Mouse (Mus musculus) heart, adult 11 months (tissue): ENCODE results near the gene Ube2t.

Experiments used
- DNase-seq: peaks from one replicate; pipeline ENCODE4 v3.0.0; 2022

Gene Ube2t

GRCm38 (mm10) chr1:134995954-134996353 lies 33.6 kb downstream of the Ube2t start:
- DNase-seq: peak; percentile 86

DNA sequence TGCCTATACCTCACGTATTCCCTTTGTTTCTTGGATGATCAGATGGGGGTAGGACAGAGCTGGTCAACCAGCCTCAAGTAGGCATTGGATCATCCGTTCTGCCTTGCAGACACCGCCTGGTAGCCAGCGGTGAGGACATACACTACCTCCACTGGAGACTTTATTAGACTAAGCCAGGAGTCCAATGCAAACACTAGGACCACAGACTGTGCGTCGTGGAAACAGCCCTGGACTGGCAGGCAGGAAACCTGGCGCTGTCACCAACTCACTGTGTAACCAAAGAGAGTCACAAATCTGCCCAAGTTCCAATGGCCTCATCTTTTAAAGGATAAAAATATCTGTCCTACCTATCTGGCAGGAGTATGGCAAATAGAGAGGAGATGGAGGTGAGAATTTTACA lies 34.1 kb downstream of the Ube2t start:
- peak; percentile 58 for DNase-seq

- peak; percentile 77 for DNase-seq
These were observed 35.2 kb downstream of the Ube2t start for GRCm38 (mm10) chr1:134997568-134997967.

GRCm38 (mm10) chr1:134998231-134998630 lies 35.9 kb downstream of the Ube2t start:
- peak; percentile 91 for DNase-seq

DNA sequence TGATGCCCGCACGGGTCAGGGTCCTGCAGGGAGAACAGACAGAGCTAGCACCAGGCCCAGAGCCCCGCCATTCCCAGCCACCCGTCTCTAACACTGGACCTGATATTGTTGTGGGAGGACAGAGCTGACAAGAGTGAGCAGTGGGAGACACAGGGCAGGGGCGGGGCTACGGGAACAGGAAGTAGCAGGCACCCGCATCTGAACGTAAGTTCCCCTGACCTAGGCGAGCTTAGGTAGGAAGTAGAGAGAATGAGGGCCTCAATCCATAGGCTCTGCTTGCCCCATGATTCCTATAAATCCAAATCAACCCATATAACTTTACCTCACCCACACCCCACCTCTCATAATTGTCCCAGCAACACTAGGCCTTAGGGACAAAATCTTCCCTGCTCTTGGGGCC lies 38.2 kb downstream of the Ube2t start:
- DNase-seq: peak; percentile 73

DNA sequence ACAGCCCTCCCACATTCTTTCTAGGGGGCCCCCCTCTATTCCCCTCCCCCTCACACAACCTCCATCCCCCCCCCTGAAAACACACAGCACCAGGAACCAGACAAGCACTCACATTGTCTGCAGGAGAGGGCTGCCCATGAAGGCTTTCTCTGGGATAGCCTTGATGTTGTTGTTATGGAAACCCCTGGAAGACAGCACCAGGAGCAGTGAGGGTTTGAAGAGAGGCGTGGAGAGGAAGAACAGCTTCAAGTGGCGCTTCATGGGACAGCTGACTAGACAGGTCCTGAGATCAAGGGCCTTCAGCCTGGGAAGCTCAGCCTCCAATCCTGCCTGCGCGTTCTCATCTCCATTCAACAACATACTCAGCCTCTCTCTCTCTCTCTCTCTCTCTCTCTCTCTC lies 41.0 kb downstream of the Ube2t start:
- peak; percentile 65 for DNase-seq

DNA sequence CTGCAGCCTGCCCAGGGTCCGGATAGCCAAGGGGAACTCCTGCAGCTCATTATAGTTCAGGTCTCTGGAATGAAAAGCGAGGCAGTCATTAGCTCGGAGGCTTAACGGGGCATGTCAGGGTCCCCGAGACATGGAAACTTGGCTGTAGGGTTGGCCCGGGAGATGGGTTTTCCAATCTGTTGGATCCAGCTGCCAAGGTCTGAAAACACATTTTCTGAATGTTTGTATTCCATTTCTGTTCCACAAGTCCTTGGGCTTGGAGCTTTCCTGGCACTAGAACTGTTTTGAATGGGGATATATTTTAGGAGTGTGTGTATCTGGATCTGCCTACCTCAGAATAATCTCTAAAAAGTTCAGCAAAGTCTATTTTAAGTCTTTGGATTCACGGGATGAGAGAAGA lies 43.3 kb downstream of the Ube2t start:
- DNase-seq: peak; percentile 96

GRCm38 (mm10) chr1:135009833-135010232 lies 47.5 kb downstream of the Ube2t start:
- peak; percentile 91 for DNase-seq

- no peak for DNase-seq
These were observed 49.5 kb downstream of the Ube2t start for GRCm38 (mm10) chr1:135011912-135012311.

DNA sequence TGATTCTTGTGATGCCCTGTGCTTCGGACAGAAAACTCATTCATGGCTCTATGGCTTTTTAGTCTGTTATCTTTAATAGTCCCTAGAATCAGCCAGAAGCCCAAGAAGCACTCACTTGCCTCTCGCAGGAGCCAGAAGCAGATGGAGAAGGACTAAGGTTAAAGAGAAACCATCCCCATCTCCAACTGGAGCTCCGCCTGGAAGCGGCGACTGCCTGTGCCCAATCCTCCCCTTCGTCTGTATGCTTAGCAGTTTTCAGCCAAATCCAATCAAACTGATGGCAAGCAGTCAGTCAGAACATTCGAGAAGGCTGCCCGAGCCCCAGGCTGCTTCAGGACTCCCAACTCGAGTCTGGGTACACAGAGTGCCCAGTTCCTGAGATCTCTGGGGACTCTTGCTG lies 50.1 kb downstream of the Ube2t start:
- no peak for DNase-seq

GRCm38 (mm10) chr1:135014921-135015445 lies 52.6 kb downstream of the Ube2t start:
- DNase-seq: no peak

- peak; percentile 81 for DNase-seq
These were observed 54.7 kb downstream of the Ube2t start for GRCm38 (mm10) chr1:135016907-135017655.

- peak; percentile 95 for DNase-seq
These were observed 55.3 kb downstream of the Ube2t start for GRCm38 (mm10) chr1:135017656-135018015.

DNA sequence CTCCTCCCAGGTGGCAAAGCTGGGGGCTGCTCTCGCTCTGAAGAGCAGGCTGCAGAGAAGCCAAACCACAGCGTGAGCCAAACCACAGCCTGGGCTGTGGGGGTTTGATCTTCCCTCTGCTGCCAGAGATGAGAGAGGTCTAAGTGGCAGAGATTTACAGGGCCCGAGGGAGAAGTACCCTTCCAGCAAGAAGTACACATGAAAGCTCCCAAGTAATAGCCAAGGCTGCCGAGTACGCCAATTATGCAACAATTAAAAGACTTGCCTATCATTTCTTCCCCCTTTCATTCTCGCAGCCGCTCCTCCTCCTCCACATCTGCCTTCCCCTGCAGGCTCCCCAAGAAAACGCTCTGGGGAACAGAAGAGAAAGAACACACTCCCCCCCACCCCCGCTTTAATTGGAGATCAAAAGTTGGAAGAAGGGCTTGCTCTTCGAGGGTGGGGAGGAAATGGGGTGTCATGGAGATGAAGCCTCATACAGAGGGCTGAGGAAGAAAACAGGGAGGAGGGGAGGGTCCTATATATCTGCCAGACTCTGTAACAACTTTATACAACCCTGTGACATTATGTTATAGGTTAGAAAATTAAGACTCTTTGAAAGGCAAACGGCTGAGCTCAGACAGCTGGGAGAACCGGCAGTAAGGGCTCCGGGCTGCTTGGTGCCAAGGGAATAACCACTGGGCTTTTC lies 56.9 kb downstream of the Ube2t start:
- DNase-seq: no peak

DNA sequence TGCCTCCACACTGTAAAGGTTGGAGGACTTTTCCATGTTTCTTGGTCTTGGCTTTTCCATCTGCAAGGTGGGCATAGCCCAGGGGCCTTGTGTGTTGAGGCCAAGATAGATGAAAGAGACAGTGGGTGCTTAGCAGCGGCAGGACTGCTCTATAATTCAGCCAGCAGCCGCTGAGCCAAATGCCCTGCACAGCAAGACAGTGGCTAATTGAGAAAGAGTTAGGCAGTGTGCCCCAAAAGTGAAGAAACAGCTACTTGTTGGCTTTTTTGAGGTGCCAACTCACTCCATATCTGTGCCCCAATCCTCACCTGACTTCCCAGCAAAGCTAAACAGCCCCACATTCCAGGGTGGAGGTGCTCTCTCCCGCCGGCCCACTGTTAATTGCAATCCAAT lies 57.4 kb downstream of the Ube2t start:
- DNase-seq: no peak

DNA sequence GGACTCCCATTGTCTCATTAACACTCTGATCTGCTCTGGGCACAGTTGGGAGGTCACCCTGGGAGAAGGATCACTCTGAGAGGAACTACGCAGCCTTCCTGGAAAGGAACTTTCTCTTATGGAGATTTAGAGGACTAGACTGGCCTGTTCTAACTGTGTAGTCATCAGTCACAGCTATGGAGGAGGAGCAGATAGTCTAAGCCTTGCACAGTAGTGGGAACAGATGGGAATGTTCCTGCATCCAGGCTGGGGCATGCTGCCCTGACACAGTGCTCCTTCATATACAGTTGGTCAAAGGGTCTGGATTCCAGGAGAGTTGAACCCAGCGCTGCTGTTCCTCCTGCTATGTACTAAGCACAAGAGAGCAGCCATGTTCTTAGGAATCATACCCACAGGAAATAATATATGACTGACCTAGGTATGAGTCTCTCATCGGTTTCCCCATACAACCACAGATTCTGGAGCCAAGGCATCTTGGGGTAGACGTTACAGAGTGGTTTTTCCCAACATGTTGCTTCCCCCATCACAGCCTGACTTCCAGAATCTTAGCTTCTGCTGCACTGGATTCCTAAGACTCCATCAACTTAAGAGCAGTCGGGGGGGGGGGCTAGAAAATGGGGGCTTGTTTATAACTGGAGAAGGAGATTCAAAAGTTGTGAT lies 58.0 kb downstream of the Ube2t start:
- no peak for DNase-seq

- no peak for DNase-seq
These were observed 58.6 kb downstream of the Ube2t start for GRCm38 (mm10) chr1:135020970-135021369.

- DNase-seq: no peak
These were observed 59.6 kb downstream of the Ube2t start for GRCm38 (mm10) chr1:135021936-135022335.

- DNase-seq: no peak
These were observed 61.2 kb downstream of the Ube2t start for GRCm38 (mm10) chr1:135023583-135023982.
